Comparison of ENCODE assay signal across 16 mouse cellular contexts in the genomic region with DNA sequence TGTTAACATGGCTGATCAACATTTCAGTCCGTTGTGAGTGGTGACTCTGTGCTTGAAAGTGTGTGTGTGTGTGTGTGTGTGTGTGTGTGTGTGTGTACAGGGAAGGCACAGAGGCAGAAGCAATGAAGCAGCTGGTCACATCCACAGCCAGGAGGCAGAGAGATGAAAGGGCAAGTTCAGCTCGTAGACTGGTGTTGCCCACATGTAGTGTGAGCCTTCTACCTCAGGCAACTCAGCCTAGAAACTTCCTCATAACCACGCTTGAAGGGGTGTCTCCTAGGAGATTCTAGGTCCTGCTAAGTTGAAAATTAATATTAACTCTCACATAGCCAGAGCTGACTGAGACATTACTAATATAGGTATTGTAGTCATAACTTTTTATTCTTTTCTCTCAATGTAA.
"Had no signal": no experiment of that assay in that cellular context is flagged by ENCODE, and none has a peak within 500 bp of the region (broad histone marks: within the 10 kb centered on the region; RNA-seq: fewer than 3 reads in every experiment).

No protein-coding gene starts in this region.

- H3K4me3 ChIP-seq: left cerebral cortex, adult 2 months; limb, embryonic 10.5 days; liver, embryonic 15.5 days; midbrain, embryonic 10.5 days; myocyte had no signal

- H3K27ac ChIP-seq: left cerebral cortex, adult 2 months; limb, embryonic 10.5 days; liver, embryonic 15.5 days; midbrain, embryonic 10.5 days had no signal

- H3K4me2 ChIP-seq: liver, embryonic 11.5 days; liver, embryonic 15.5 days; lung, embryonic 14.5 days had no signal

- H3K36me3 ChIP-seq: limb, embryonic 10.5 days; liver, embryonic 15.5 days; midbrain, embryonic 10.5 days had no signal

- DNase-seq: lung, embryonic 14.5 days; lung, postnatal 10 days; lung, postnatal 4 days; midbrain, embryonic 14.5 days; retina, postnatal 1 day; right cerebral cortex, postnatal 4 days; thymus, postnatal 4 days had no signal

- H3K9ac ChIP-seq: liver, embryonic 15.5 days; lung, embryonic 14.5 days had no signal

- ATAC-seq: hindbrain, embryonic 16.5 days; inflammation-experienced regulatory T-cells, adult 6 months; intestine, postnatal 0 days had no signal

- H3K9me3 ChIP-seq: limb, embryonic 10.5 days; liver, embryonic 15.5 days; midbrain, embryonic 10.5 days had no signal
